Mouse (Mus musculus): ENCODE data around the gene Aunip.

The Aunip gene

GRCm38 (mm10) chr4:134510845-134511411 lies at the start of gene Aunip:
TSS of gene Aunip (plus strand) at chr4:134510999.
- peak; percentile 95 for DNase-seq

GRCm38 (mm10) chr4:134461252-134461651 lies 49.5 kb upstream of the Aunip start:
- no peak for DNase-seq

GRCm38 (mm10) chr4:134465789-134466188 lies 45.0 kb upstream of the Aunip start:
- DNase-seq = no peak

- DNase-seq = no peak
These were observed 44.2 kb upstream of the Aunip start for GRCm38 (mm10) chr4:134466381-134467262.

GRCm38 (mm10) chr4:134467435-134468214 lies 43.2 kb upstream of the Aunip start:
- peak; percentile 75 for DNase-seq

- DNase-seq = peak; percentile 97
These were observed 42.6 kb upstream of the Aunip start, which contains the start of gene Stmn1 for GRCm38 (mm10) chr4:134468215-134468575. TSS of gene Stmn1 (plus strand) at chr4:134468320.

- DNase-seq = peak; percentile 97
These were observed 42.1 kb upstream of the Aunip start for GRCm38 (mm10) chr4:134468578-134469266.

GRCm38 (mm10) chr4:134469341-134469796 lies 41.4 kb upstream of the Aunip start:
- no peak for DNase-seq

- no peak for DNase-seq
These were observed 40.8 kb upstream of the Aunip start for GRCm38 (mm10) chr4:134469985-134470384.

- DNase-seq = no peak
These were observed 39.3 kb upstream of the Aunip start for GRCm38 (mm10) chr4:134471469-134471868.

- DNase-seq = no peak
These were observed 37.0 kb upstream of the Aunip start for GRCm38 (mm10) chr4:134473764-134474163.

GRCm38 (mm10) chr4:134474240-134474639 lies 36.6 kb upstream of the Aunip start:
- DNase-seq = no peak

- DNase-seq = peak; percentile 8
These were observed 33.9 kb upstream of the Aunip start for GRCm38 (mm10) chr4:134476899-134477298.

GRCm38 (mm10) chr4:134478031-134478430 lies 32.8 kb upstream of the Aunip start:
- peak; percentile 95 for DNase-seq

GRCm38 (mm10) chr4:134479839-134480238 lies 31.0 kb upstream of the Aunip start:
- no peak for DNase-seq

- DNase-seq = peak; percentile 92
These were observed 29.9 kb upstream of the Aunip start for GRCm38 (mm10) chr4:134480864-134481263.

GRCm38 (mm10) chr4:134481270-134481669 lies 29.5 kb upstream of the Aunip start:
- peak; percentile 7 for DNase-seq

GRCm38 (mm10) chr4:134482442-134482841 lies 28.4 kb upstream of the Aunip start:
- DNase-seq = no peak

- no peak for DNase-seq
These were observed 27.6 kb upstream of the Aunip start for GRCm38 (mm10) chr4:134483078-134483688.

- peak; percentile 2 for DNase-seq
These were observed 27.1 kb upstream of the Aunip start for GRCm38 (mm10) chr4:134483696-134484095.

- peak; percentile 2 for DNase-seq
These were observed 26.6 kb upstream of the Aunip start for GRCm38 (mm10) chr4:134484231-134484630.

All from lung, postnatal 10 days (tissue).